Mouse (Mus musculus): ENCODE data around the gene 2810459M11Rik.

GRCm38 (mm10) chr1:86094413-86094812 is 48.8 kb downstream of the 2810459M11Rik start:
- TF ChIP-seq CTCF (IDR thresholded peaks at IDR 0.05; ENCODE audit: low read depth, low read length): no peak
- no peak for TF ChIP-seq POLR2A (IDR thresholded peaks at IDR 0.05; ENCODE audit: extremely low read depth, insufficient read depth, low read length)
